Mouse (Mus musculus): Measurements from ENCODE around the gene Gm20388. TPM values are rescaled to one million over a fixed set of nuclear protein-coding genes. Genes with fewer than 3 reads are reported as not detected.
A peak's percentile ranks its signal among the peaks of the same experiment; 100 is the strongest.
"Not testable (repeated sequence)": the region's sequence is repeated elsewhere in the genome, so short reads cannot be mapped to it uniquely, and the experiment has no call there.

Gm20388 gene
- polyA plus RNA-seq, 1 experiment from 2014 or later = not detected

- peaks cover 46% of the 10 kb centered on the region for H3K36me3 ChIP-seq
- ATAC-seq (ENCODE audit: insufficient number of reproducible peaks, insufficient read depth, low FRiP score, low TSS enrichment) = no peak
- WGBS = 91% methylated on average over 6 of the region's 6 CpGs
Measured at GRCm38 (mm10) chr8:123959473-123959872, 4048.8 kb downstream of the Gm20388 start.

GRCm38 (mm10) chr8:123960056-123960455, 4049.4 kb downstream of the Gm20388 start:
- Histone ChIP-seq H3K27me3 (no peaks in the 10 kb centered on the region), H3K36me3 (peaks cover 46% of the 10 kb centered on the region), H3K9ac (no peak overlapping the region), H3K27ac (no peak overlapping the region), H3K4me1 (no peaks in the 10 kb centered on the region), H3K4me2 (replicated peaks) (no peak overlapping the region), H3K4me3 (no peak overlapping the region), H3K9me3 (no peaks in the 10 kb centered on the region)
- ATAC-seq (ENCODE audit: insufficient number of reproducible peaks, insufficient read depth, low FRiP score, low TSS enrichment) = no peak
- 87% methylated on average over 9 of the region's 9 CpGs for WGBS

More at GRCm38 (mm10) chr8:123959473-123959872, 4048.8 kb downstream of the Gm20388 start:
- no peaks in the 10 kb centered on the region for H3K4me1 ChIP-seq
- H3K27me3 ChIP-seq = no peaks in the 10 kb centered on the region
- no peak overlapping the region for H3K9ac ChIP-seq
- H3K27ac ChIP-seq = no peak overlapping the region
- H3K4me3 ChIP-seq = no peak overlapping the region
- no peak overlapping the region for H3K4me2 ChIP-seq (replicated peaks)
- no peaks in the 10 kb centered on the region for H3K9me3 ChIP-seq

GRCm38 (mm10) chr8:123960556-123960955, 4049.9 kb downstream of the Gm20388 start:
- H3K9ac ChIP-seq = not testable (repeated sequence)

GRCm38 (mm10) chr8:123961371-123961770, 4050.7 kb downstream of the Gm20388 start:
- no peak overlapping the region for H3K4me2 ChIP-seq (replicated peaks)
- H3K4me3 ChIP-seq = no peak overlapping the region
- peaks cover 42% of the 10 kb centered on the region for H3K36me3 ChIP-seq
- H3K4me1 ChIP-seq = no peaks in the 10 kb centered on the region
- H3K9ac ChIP-seq = no peak overlapping the region
- no peaks in the 10 kb centered on the region for H3K9me3 ChIP-seq
- H3K27ac ChIP-seq = no peak overlapping the region
- 62% methylated on average over 1 of the region's 1 CpGs for WGBS
- H3K27me3 ChIP-seq = no peaks in the 10 kb centered on the region
- no peak for ATAC-seq (ENCODE audit: insufficient number of reproducible peaks, insufficient read depth, low FRiP score, low TSS enrichment)

More at GRCm38 (mm10) chr8:123960556-123960955, 4049.9 kb downstream of the Gm20388 start:
- 85% methylated on average over 5 of the region's 5 CpGs for WGBS
- peaks cover 44% of the 10 kb centered on the region for H3K36me3 ChIP-seq
- H3K4me2 ChIP-seq (replicated peaks); H3K4me3 ChIP-seq; H3K9me3 ChIP-seq; H3K27me3 ChIP-seq; H3K27ac ChIP-seq; H3K4me1 ChIP-seq; ATAC-seq (ENCODE audit: insufficient number of reproducible peaks, insufficient read depth, low FRiP score, low TSS enrichment): not testable (repeated sequence)

- no peaks in the 10 kb centered on the region for H3K27me3 ChIP-seq
- no peak overlapping the region for H3K4me2 ChIP-seq (replicated peaks)
- no peaks in the 10 kb centered on the region for H3K4me1 ChIP-seq
- ATAC-seq (ENCODE audit: insufficient number of reproducible peaks, insufficient read depth, low FRiP score, low TSS enrichment) = no peak
- H3K4me3 ChIP-seq = no peak overlapping the region
- H3K36me3 ChIP-seq = peaks cover 25% of the 10 kb centered on the region
- no peak overlapping the region for H3K9ac ChIP-seq
- no peaks in the 10 kb centered on the region for H3K9me3 ChIP-seq
- H3K27ac ChIP-seq = no peak overlapping the region
- WGBS = 70% methylated on average over 2 of the region's 2 CpGs
Measured at GRCm38 (mm10) chr8:123966896-123967295, 4056.3 kb downstream of the Gm20388 start.

- Histone ChIP-seq H3K36me3 (no peaks in the 10 kb centered on the region), H3K27ac (no peak overlapping the region), H3K4me1 (no peaks in the 10 kb centered on the region; the same call in 1 of the 2 replicates), H3K4me3 (no peak overlapping the region), H3K4me2 (replicated peaks) (no peak overlapping the region), H3K9ac (no peak overlapping the region), H3K9me3 (no peaks in the 10 kb centered on the region), H3K27me3 (no peaks in the 10 kb centered on the region)
- ATAC-seq (ENCODE audit: insufficient number of reproducible peaks, insufficient read depth, low FRiP score, low TSS enrichment) = no peak
- WGBS = 65% methylated on average over 1 of the region's 1 CpGs
Measured at GRCm38 (mm10) chr8:123973495-123973894, 4062.9 kb downstream of the Gm20388 start.

- Histone ChIP-seq H3K27me3 (no peaks in the 10 kb centered on the region), H3K4me3 (no peak overlapping the region), H3K4me2 (replicated peaks) (no peak overlapping the region), H3K4me1 (peaks cover 8% of the 10 kb centered on the region; the same call in 1 of the 2 replicates), H3K27ac (no peak overlapping the region), H3K36me3 (no peaks in the 10 kb centered on the region), H3K9me3 (no peaks in the 10 kb centered on the region), H3K9ac (no peak overlapping the region)
- ATAC-seq (ENCODE audit: insufficient number of reproducible peaks, insufficient read depth, low FRiP score, low TSS enrichment) = no peak
- WGBS = 87% methylated on average over 4 of the region's 4 CpGs
Measured at GRCm38 (mm10) chr8:123977499-123977898, 4066.9 kb downstream of the Gm20388 start.

- Histone ChIP-seq H3K4me1 (peaks cover 8% of the 10 kb centered on the region; the same call in 1 of the 2 replicates), H3K4me2 (replicated peaks) (no peak overlapping the region), H3K27me3 (no peaks in the 10 kb centered on the region), H3K4me3 (no peak overlapping the region), H3K9ac (no peak overlapping the region; the same call in 1 of the 2 replicates), H3K27ac (no peak overlapping the region), H3K9me3 (no peaks in the 10 kb centered on the region), H3K36me3 (no peaks in the 10 kb centered on the region)
- WGBS = 60% methylated on average over 14 of the region's 14 CpGs
- ATAC-seq (ENCODE audit: insufficient number of reproducible peaks, insufficient read depth, low FRiP score, low TSS enrichment) = no peak
Measured at GRCm38 (mm10) chr8:123978166-123978838, 4067.7 kb downstream of the Gm20388 start.

GRCm38 (mm10) chr8:123978926-123979325, 4068.3 kb downstream of the Gm20388 start:
- no peak overlapping the region for H3K4me3 ChIP-seq
- H3K4me1 ChIP-seq = peaks cover 8% of the 10 kb centered on the region; the same call in 1 of the 2 replicates
- WGBS = 70% methylated on average over 8 of the region's 8 CpGs
- H3K27me3 ChIP-seq = no peaks in the 10 kb centered on the region
- no peak overlapping the region; the same call in 1 of the 2 replicates for H3K9ac ChIP-seq
- H3K4me2 ChIP-seq (replicated peaks) = no peak overlapping the region
- no peak overlapping the region for H3K27ac ChIP-seq
- no peaks in the 10 kb centered on the region for H3K9me3 ChIP-seq
- H3K36me3 ChIP-seq = no peaks in the 10 kb centered on the region
- ATAC-seq (ENCODE audit: insufficient number of reproducible peaks, insufficient read depth, low FRiP score, low TSS enrichment) = no peak

- 63% methylated on average over 4 of the region's 4 CpGs for WGBS
- ATAC-seq (ENCODE audit: insufficient number of reproducible peaks, insufficient read depth, low FRiP score, low TSS enrichment) = no peak
Measured at GRCm38 (mm10) chr8:123980239-123980638, 4069.6 kb downstream of the Gm20388 start.

GRCm38 (mm10) chr8:123981674-123982073, 4071.0 kb downstream of the Gm20388 start:
- no peaks in the 10 kb centered on the region for H3K36me3 ChIP-seq
- no peaks in the 10 kb centered on the region for H3K27me3 ChIP-seq
- H3K27ac ChIP-seq = no peak overlapping the region
- no peak overlapping the region for H3K9ac ChIP-seq
- ATAC-seq (ENCODE audit: insufficient number of reproducible peaks, insufficient read depth, low FRiP score, low TSS enrichment) = no peak
- H3K4me1 ChIP-seq = peaks cover 8% of the 10 kb centered on the region; the same call in 1 of the 2 replicates
- peak overlapping the region; percentile 76 for H3K4me3 ChIP-seq
- 45% methylated on average over 4 of the region's 4 CpGs for WGBS
- H3K4me2 ChIP-seq (replicated peaks) = peak overlapping the region; percentile 92
- H3K9me3 ChIP-seq = no peaks in the 10 kb centered on the region

More at GRCm38 (mm10) chr8:123980239-123980638, 4069.6 kb downstream of the Gm20388 start:
- no peak overlapping the region for H3K4me3 ChIP-seq
- H3K4me1 ChIP-seq = peaks cover 8% of the 10 kb centered on the region; the same call in 1 of the 2 replicates
- no peaks in the 10 kb centered on the region for H3K36me3 ChIP-seq
- H3K9me3 ChIP-seq = no peaks in the 10 kb centered on the region
- 0 out of 2 replicates have a peak overlapping the region, but pooled peaks have one; percentile 30 for H3K27ac ChIP-seq
- no peaks in the 10 kb centered on the region for H3K27me3 ChIP-seq
- H3K4me2 ChIP-seq (replicated peaks) = no peak overlapping the region
- H3K9ac ChIP-seq = no peak overlapping the region

GRCm38 (mm10) chr8:123982291-123982793, 4071.7 kb downstream of the Gm20388 start:
- H3K27ac ChIP-seq = peak overlapping the region; percentile 83
- under 1% methylated on average over 48 of the region's 48 CpGs for WGBS
- no peaks in the 10 kb centered on the region for H3K36me3 ChIP-seq
- peaks cover 8% of the 10 kb centered on the region; the same call in 1 of the 2 replicates for H3K4me1 ChIP-seq
- H3K9me3 ChIP-seq = no peaks in the 10 kb centered on the region
- H3K9ac ChIP-seq = peak overlapping the region; percentile 82
- no peaks in the 10 kb centered on the region for H3K27me3 ChIP-seq
- H3K4me3 ChIP-seq = peak overlapping the region; percentile 76
- H3K4me2 ChIP-seq (replicated peaks) = peak overlapping the region; percentile 92
- ATAC-seq (ENCODE audit: insufficient number of reproducible peaks, insufficient read depth, low FRiP score, low TSS enrichment) = peak; percentile 7; the same call in 1 of the 2 replicates
